In genomic region chr6:125098513-125098912, GRCm38 (mm10) we compare ENCODE assay signal across 9 mouse cellular contexts. TPM values are rescaled to one million over a fixed set of nuclear protein-coding genes. Genes with fewer than 3 reads are reported as not detected.
DNase-seq lines count a peak whose midpoint lies in the region; ATAC-seq and TF ChIP-seq lines count a peak whose summit lies in the region.
"Had no signal": no experiment of that assay in that cellular context is flagged by ENCODE, and none has a peak within 500 bp of the region (broad histone marks: within the 10 kb centered on the region; RNA-seq: fewer than 3 reads in every experiment).

No protein-coding gene starts in this region.

- peaks cover 60% of the 10 kb centered on the region for H3K4me1 ChIP-seq in heart, embryonic 10.5 days
- H3K4me1 ChIP-seq in bone marrow macrophage, adult 2 months (ENCODE audit: control insufficient read depth, insufficient read depth, low read length): peaks cover 22% of the 10 kb centered on the region
- H3K4me1 ChIP-seq in heart, embryonic 15.5 days (replicated peaks): peaks cover 39% of the 10 kb centered on the region
- H3K4me1 ChIP-seq in midbrain, embryonic 10.5 days: peaks cover 51% of the 10 kb centered on the region

- H3K4me2 ChIP-seq in heart, embryonic 15.5 days: peak overlapping the region; percentile 89

- WGBS in heart, embryonic 10.5 days: 72% methylated on average over 3 of the region's 3 CpGs
- 44% methylated on average over 3 of the region's 3 CpGs for WGBS in heart, embryonic 15.5 days
- 73% methylated on average over 3 of the region's 3 CpGs for WGBS in midbrain, embryonic 10.5 days

- no peak for TF ChIP-seq CTCF in bone marrow macrophage, adult 2 months (IDR thresholded peaks at IDR 0.05; ENCODE audit: low read depth, low read length)

- H3K27ac ChIP-seq in heart, embryonic 10.5 days: peak overlapping the region; percentile 98
- H3K27ac ChIP-seq in bone marrow macrophage, adult 2 months (ENCODE audit: insufficient read depth, low read depth, low read length): peak overlapping the region; percentile 24
- peak overlapping the region; percentile 52 for H3K27ac ChIP-seq in heart, embryonic 15.5 days
- peak overlapping the region; percentile 97 for H3K27ac ChIP-seq in midbrain, embryonic 10.5 days (replicated peaks)

- peak overlapping the region; percentile 98 for H3K4me3 ChIP-seq in heart, embryonic 10.5 days
- H3K4me3 ChIP-seq in bone marrow macrophage, adult 2 months (ENCODE audit: insufficient read depth, low read length): peak overlapping the region; percentile 88
- peak overlapping the region; percentile 80 for H3K4me3 ChIP-seq in heart, embryonic 15.5 days
- H3K4me3 ChIP-seq in midbrain, embryonic 10.5 days: peak overlapping the region; percentile 80

- H3K9ac ChIP-seq in heart, embryonic 15.5 days: peak overlapping the region; percentile 27

- no peaks in the 10 kb centered on the region for H3K9me3 ChIP-seq in heart, embryonic 10.5 days
- H3K9me3 ChIP-seq in heart, embryonic 15.5 days (replicated peaks): no peaks in the 10 kb centered on the region
- no peaks in the 10 kb centered on the region for H3K9me3 ChIP-seq in midbrain, embryonic 10.5 days (replicated peaks)

- H3K27me3 ChIP-seq in heart, embryonic 10.5 days (ENCODE audit: insufficient read depth, poor library complexity, severe bottlenecking): no peaks in the 10 kb centered on the region
- H3K27me3 ChIP-seq in heart, embryonic 15.5 days: no peaks in the 10 kb centered on the region
- H3K27me3 ChIP-seq in midbrain, embryonic 10.5 days (ENCODE audit: low read depth, poor library complexity, severe bottlenecking): no peaks in the 10 kb centered on the region
- H3K27me3 ChIP-seq: Patski had no signal

- H3K36me3 ChIP-seq in heart, embryonic 10.5 days: peaks cover 54% of the 10 kb centered on the region
- H3K36me3 ChIP-seq in heart, embryonic 15.5 days: peaks cover 32% of the 10 kb centered on the region
- H3K36me3 ChIP-seq in midbrain, embryonic 10.5 days: peaks cover 61% of the 10 kb centered on the region

- DNase-seq in heart, embryonic 10.5 days (ENCODE audit: low spot score): no peak
- DNase-seq in heart, adult 8-10 months (ENCODE audit: low spot score): no peak
- DNase-seq in midbrain, embryonic 10.5 days (ENCODE audit: low spot score): no peak
- no peak for DNase-seq in urinary bladder, postnatal 36 days (ENCODE audit: low spot score in 2 of 2)
- no peak for DNase-seq in urinary bladder, postnatal 25 days (ENCODE audit: low spot score)

- ATAC-seq in heart, embryonic 15.5 days (replicated peaks; ENCODE audit: insufficient number of reproducible peaks, insufficient read depth, low FRiP score, low read depth): no peak
- ATAC-seq in activated CD4-positive, CD25-positive, alpha-beta regulatory T cell, adult 4 months: no peak
- ATAC-seq: Patski had no signal

- no peak for TF ChIP-seq POLR2A in bone marrow macrophage, adult 2 months (IDR thresholded peaks at IDR 0.05; ENCODE audit: borderline replicate concordance, low read depth, low read length)

RNA-seq across cellular contexts. Expression of gene Chd4, which starts 2.7 kb away (rescaled TPM):
- polyA plus RNA-seq in heart, embryonic 10.5 days (2016; fragmentation: Nextera tagmentation; extraction: Ambion mirVana): 75.0 and 88.6 TPM in 2 replicates
- total RNA-seq in heart, adult 8-10 months (2022): 100 to 1,000 TPM; 100 to 126 (median 113) TPM
- polyA plus RNA-seq in bone marrow macrophage, adult 2 months (2012; ENCODE audit: insufficient read depth, insufficient read length, missing spikeins): 122 and 144 TPM in 2 replicates
- polyA plus RNA-seq in heart, embryonic 15.5 days (2015; fragmentation: Nextera tagmentation; extraction: Ambion mirVana): 61.1 and 63.4 TPM in 2 replicates
- polyA plus RNA-seq in midbrain, embryonic 10.5 days (2016; fragmentation: Nextera tagmentation; extraction: Ambion mirVana): 90.7 and 103 TPM in 2 replicates
- polyA plus RNA-seq in activated CD4-positive, CD25-positive, alpha-beta regulatory T cell, adult 4 months (2017; shearing (Covaris generic)): 10 to 100 TPM; 49.4 to 66.6 TPM

RNA-seq across cellular contexts. Expression of gene Lpar5, which starts 30.8 kb away (rescaled TPM):
- 0.37 and 0.38 TPM in 2 replicates for polyA plus RNA-seq in heart, embryonic 10.5 days (2016; fragmentation: Nextera tagmentation; extraction: Ambion mirVana)
- 1 to 10 TPM in 1 of 4 experiments, not detected in 3; 1.6 TPM for total RNA-seq in heart, adult 8-10 months (2022)
- 33.2 and 43.3 TPM in 2 replicates for polyA plus RNA-seq in bone marrow macrophage, adult 2 months (2012; ENCODE audit: insufficient read depth, insufficient read length, missing spikeins)
- 0.35 and 0.90 TPM in 2 replicates for polyA plus RNA-seq in heart, embryonic 15.5 days (2015; fragmentation: Nextera tagmentation; extraction: Ambion mirVana)
- 0.16 and 0.19 TPM in 2 replicates for polyA plus RNA-seq in midbrain, embryonic 10.5 days (2016; fragmentation: Nextera tagmentation; extraction: Ambion mirVana)
- 1 to 10 TPM; 8.6 to 9.5 TPM for polyA plus RNA-seq in activated CD4-positive, CD25-positive, alpha-beta regulatory T cell, adult 4 months (2017; shearing (Covaris generic))
- polyA plus RNA-seq: Patski had no signal

RNA-seq across cellular contexts. Expression of gene Nop2, which starts 33.2 kb away (rescaled TPM):
- 73.2 and 92.7 TPM in 2 replicates for polyA plus RNA-seq in heart, embryonic 10.5 days (2016; fragmentation: Nextera tagmentation; extraction: Ambion mirVana)
- 10 to 100 TPM; 16.5 to 21.5 (median 20.3) TPM for total RNA-seq in heart, adult 8-10 months (2022)
- polyA plus RNA-seq in bone marrow macrophage, adult 2 months (2012; ENCODE audit: insufficient read depth, insufficient read length, missing spikeins): 10.7 and 11.4 TPM in 2 replicates
- polyA plus RNA-seq in heart, embryonic 15.5 days (2015; fragmentation: Nextera tagmentation; extraction: Ambion mirVana): 35.0 and 43.6 TPM in 2 replicates
- polyA plus RNA-seq in midbrain, embryonic 10.5 days (2016; fragmentation: Nextera tagmentation; extraction: Ambion mirVana): 72.6 and 86.4 TPM in 2 replicates
- polyA plus RNA-seq in activated CD4-positive, CD25-positive, alpha-beta regulatory T cell, adult 4 months (2017; shearing (Covaris generic)): 10 to 100 TPM; 40.6 to 50.3 TPM

RNA-seq across cellular contexts. Expression of gene Iffo1, which starts 46.5 kb away (rescaled TPM):
- polyA plus RNA-seq in heart, embryonic 10.5 days (2016; fragmentation: Nextera tagmentation; extraction: Ambion mirVana): 11.7 and 11.9 TPM in 2 replicates
- 10 to 100 TPM in 2 of 4 experiments, 1 to 10 TPM in 2; 5.2 to 11.9 (median 9.4) TPM for total RNA-seq in heart, adult 8-10 months (2022)
- 51.8 and 57.0 TPM in 2 replicates for polyA plus RNA-seq in bone marrow macrophage, adult 2 months (2012; ENCODE audit: insufficient read depth, insufficient read length, missing spikeins)
- polyA plus RNA-seq in heart, embryonic 15.5 days (2015; fragmentation: Nextera tagmentation; extraction: Ambion mirVana): 9.7 and 13.4 TPM in 2 replicates
- polyA plus RNA-seq in midbrain, embryonic 10.5 days (2016; fragmentation: Nextera tagmentation; extraction: Ambion mirVana): 12.7 and 15.1 TPM in 2 replicates
- polyA plus RNA-seq in activated CD4-positive, CD25-positive, alpha-beta regulatory T cell, adult 4 months (2017; shearing (Covaris generic)): 10 to 100 TPM in 1 of 2 experiments, 1 to 10 TPM in 1; 6.9 to 13.3 TPM

RNA-seq across cellular contexts. Expression of gene Acrbp, which starts 49.0 kb away (rescaled TPM):
- 4.8 and 8.0 TPM in 2 replicates for polyA plus RNA-seq in heart, embryonic 10.5 days (2016; fragmentation: Nextera tagmentation; extraction: Ambion mirVana)
- total RNA-seq in heart, adult 8-10 months (2022): 1 to 10 TPM; 1.5 to 2.6 (median 2.2) TPM
- 28.7 and 29.3 TPM in 2 replicates for polyA plus RNA-seq in bone marrow macrophage, adult 2 months (2012; ENCODE audit: insufficient read depth, insufficient read length, missing spikeins)
- 5.2 and 7.1 TPM in 2 replicates for polyA plus RNA-seq in heart, embryonic 15.5 days (2015; fragmentation: Nextera tagmentation; extraction: Ambion mirVana)
- 10.1 and 14.2 TPM in 2 replicates for polyA plus RNA-seq in midbrain, embryonic 10.5 days (2016; fragmentation: Nextera tagmentation; extraction: Ambion mirVana)
- 1 to 10 TPM; 8.1 to 9.7 TPM for polyA plus RNA-seq in activated CD4-positive, CD25-positive, alpha-beta regulatory T cell, adult 4 months (2017; shearing (Covaris generic))

Comparison
In these comparisons a context has a peak if more than half of its experiments do, and no peak if none do; other contexts are left out.
1. H3K27ac ChIP-seq: peak in every context shown above with its lines; median percentile 98 in heart, embryonic 10.5 days; 97 in midbrain, embryonic 10.5 days; 52 in heart, embryonic 15.5 days; 24 in bone marrow macrophage, adult 2 months.